Mouse (Mus musculus): Measurements from ENCODE around the gene Abl1.

Gene Abl1

GRCm38 (mm10) chr2:31826094-31827085 is 138.2 kb downstream of the Abl1 start:
- DNase-seq: no peak

GRCm38 (mm10) chr2:31827877-31828276 is 139.7 kb downstream of the Abl1 start:
- peak; percentile 23 for DNase-seq

GRCm38 (mm10) chr2:31828311-31828825 is 140.2 kb downstream of the Abl1 start:
- no peak for DNase-seq

- DNase-seq: no peak
Observed at GRCm38 (mm10) chr2:31836091-31836490, 147.9 kb downstream of the Abl1 start.

GRCm38 (mm10) chr2:31836985-31837384 is 148.8 kb downstream of the Abl1 start:
- DNase-seq: no peak

DNA sequence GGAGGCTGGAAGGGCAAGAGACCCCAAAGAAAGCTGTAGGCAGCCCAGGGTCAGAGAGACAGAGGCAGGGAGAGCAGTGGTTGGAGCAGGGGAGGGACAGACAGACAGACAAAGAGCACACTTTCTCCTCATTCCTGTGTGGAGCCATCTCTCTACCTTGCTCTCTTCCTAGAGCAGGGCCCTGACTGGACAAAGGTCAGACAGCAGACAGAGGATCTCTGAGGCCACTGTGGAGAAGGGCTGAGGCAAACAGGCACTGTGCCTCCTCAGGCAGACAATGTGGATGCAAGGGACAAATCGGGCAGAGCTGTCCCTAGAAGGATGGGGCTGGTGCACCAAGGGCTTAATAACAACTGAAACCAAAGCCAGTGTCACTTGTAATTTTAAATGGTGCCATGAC is 150.7 kb downstream of the Abl1 start:
- no peak for DNase-seq

DNA sequence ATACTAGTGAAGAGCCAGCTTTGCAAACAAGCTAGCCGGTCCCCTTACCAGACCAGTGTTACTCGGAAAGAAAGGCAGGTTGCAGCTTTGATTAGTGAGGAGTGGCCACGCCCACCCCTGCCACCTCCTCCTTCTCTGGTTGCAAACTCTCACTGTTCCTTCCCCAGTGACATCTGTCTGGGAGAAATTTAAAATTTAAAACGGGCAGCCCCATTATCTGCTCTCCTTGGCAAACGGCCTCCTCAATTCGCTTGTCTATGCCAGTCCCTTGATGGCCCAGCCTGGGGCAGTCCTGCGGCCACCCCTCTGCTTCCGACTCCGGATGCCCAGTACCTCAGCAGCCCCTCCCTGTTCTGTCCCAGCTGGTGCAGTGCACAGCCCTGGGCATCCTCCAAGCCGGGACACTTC is 156.6 kb downstream of the Abl1 start:
- no peak for DNase-seq

- DNase-seq: no peak
Observed at GRCm38 (mm10) chr2:31845512-31845895, 157.3 kb downstream of the Abl1 start.

DNA sequence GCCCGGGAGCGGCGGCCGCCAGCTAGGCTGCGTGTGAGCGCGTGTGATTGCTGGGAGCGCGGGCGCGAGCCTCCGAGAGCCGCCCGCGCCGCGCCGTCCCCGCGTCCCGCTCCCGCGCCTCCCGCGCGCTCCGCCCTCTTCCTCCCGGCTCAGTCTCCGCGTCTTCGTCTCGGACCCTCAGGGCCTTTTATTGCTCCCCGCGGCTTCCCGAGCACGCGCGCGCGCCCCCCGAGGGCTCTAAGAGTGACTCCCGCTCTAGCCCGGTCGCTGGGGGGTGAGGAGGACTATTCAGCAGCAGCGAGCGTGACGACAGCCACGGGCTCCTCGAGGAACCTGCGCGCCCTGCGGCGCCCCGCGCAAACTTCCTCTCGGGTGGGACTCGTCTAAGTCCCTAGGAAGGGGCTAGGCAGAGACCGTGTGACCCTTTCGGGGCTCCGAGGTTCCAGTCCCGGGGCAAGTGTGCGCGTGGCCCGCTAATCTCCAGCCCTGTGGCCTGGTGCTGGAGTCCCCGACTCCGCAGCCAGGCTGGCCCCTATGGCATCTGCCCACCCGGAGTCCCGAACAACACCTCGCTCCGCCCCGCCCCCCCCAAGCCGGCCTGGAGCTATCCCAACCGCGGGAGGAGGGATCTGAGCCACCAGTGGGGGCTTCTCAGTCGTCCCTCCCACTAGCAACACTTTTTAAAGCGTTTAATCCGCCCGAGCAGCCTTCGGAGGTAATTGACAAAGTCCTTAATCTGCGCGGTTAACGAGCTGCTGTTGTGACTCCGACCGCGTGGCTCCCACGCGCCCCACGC is 157.9 kb downstream of the Abl1 start, which contains the start of gene Fibcd1:
Gene Fibcd1, minus strand, starts transcription at position 110 of the 796 bp plus-strand sequence.
- DNase-seq: no peak

DNA sequence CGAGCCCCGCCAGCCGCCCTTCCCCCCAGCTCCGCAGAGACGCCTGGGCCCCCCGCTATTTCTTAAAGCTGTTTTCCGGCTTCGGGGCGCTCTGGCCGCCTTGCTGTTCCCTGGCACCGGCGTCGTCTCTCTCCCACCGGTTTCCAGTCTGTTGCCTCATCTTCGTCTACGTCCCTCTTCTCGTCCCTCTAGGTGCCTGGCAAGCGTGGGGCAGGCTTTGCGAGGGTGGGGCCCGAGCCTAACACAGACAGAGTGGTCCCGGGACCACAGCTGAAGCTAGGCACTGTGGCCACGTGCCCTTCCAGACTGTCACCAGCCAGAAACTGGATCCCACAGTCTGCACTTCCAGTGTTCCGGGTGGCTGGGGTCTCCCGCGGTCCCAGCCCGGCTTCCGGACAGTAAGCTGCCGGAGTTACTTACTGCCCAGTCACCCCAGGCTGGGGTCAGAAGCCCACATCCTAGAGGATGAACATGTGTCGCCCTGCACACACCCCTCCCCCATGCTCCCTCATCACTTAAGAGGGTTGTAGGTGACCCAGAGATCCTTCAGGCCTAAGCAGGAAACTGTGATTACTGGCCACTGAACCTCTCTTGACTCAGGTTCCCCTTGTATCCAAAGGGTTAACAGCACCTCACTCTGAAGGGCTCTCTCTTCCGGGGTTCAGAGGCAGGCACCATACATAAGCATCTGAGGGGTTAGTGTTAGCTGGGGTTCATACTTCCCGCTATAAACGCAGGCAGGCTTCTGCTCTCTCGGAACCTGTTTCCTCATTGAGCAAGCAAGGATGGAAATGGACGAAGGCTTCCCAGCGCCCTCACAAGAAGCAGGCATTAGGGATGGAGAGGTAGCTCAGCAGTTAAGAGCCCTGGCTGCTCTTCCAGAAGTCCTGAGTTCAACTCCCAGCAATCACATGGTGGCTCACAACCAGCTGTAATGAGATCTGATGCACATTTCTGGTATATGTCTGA is 158.8 kb downstream of the Abl1 start:
- DNase-seq: no peak

- peak; percentile 54 for DNase-seq
Observed at GRCm38 (mm10) chr2:31847908-31848307, 159.7 kb downstream of the Abl1 start.

DNA sequence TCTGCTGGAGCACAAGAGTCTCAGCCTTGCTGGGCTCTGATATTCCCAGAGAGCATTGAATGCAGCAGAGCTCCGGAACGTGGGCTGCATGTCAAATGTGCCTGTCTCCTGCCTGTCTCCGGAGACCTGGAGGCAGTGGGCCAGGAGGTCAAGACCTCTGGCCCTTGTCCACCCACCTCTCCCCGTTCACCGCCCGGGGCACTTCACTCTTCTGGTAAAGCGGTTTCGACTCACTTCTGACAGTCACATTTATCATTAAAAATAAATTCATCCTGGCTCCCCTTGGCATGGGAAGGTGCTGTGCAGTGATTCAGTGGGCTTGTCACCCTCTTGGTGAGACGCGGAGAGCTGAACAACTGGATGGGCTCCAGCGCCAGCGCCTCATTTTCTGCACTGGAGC is 162.0 kb downstream of the Abl1 start:
- DNase-seq: no peak
